Mouse (Mus musculus) left cerebral cortex, adult 6 months (tissue): Measurements from ENCODE around the gene Gm45844. TPM values are rescaled to one million over a fixed set of nuclear protein-coding genes. Genes with fewer than 3 reads are reported as not detected.

Experiments used
- long read RNA-seq, 2 experiments: library from polyadenylated mRNA; unstranded; transcript quantifications; one replicate each; pipeline ENCODE4 v2.0.0; 2019 to 2020
- polyA plus RNA-seq: library from polyadenylated mRNA; unstranded; fragments of <200 nt; fragmentation: Nextera tagmentation; gene quantifications from 2 replicates; pipeline ENCODE4 v1.2.3, GENCODE M21; 2021

Gm45844 gene
- 11.5 and 12.4 TPM in 2 replicates for polyA plus RNA-seq
- long read RNA-seq, experiment 1, partial matches to known transcripts, result 2 of 25 reads
- long read RNA-seq, experiment 1, other reads (novel, unspliced or antisense), result 23 of 25 reads
- long read RNA-seq, experiment 2, partial matches to known transcripts, result 0 of 11 reads
- long read RNA-seq, experiment 2, other reads (novel, unspliced or antisense), result 11 of 11 reads

DNA sequence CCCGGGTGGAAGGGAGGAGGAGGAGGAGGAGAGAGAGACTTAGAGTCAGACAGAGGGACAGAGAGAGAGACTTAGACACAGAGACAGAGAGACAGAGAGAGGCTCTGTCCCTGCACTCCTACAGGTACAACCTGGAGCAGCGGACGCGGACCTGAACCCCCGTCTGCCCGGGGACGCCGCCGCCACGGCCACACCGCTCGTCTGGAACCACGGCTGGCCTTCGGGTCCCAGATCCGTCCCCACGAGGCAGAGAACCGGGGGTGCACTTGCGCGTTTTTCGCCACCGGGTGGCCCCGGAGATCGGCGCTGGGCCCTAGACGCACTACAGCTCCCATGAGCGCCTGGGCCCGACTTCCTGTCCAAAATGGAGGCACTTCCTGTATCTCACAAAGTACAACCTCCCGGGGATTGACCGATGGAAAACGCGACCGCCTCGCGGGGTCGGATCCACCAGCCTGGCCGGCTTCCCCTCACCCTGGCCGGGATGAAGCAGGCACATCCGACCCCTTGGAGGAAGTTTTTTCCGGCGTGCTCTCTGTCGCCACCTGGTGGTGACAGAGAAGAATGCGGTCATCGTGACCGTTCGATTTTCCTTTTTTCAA is at the start of gene Gm45844:
Gene Gm45844, minus strand, starts transcription at position 324 of the 602 bp plus-strand sequence.

GRCm38 (mm10) chr7:7247228-7247627 is 30.9 kb downstream of the Gm45844 start, which contains the start of gene Vmn2r29:
Vmn2r29 (minus strand) TSS chr7:7247328.

DNA sequence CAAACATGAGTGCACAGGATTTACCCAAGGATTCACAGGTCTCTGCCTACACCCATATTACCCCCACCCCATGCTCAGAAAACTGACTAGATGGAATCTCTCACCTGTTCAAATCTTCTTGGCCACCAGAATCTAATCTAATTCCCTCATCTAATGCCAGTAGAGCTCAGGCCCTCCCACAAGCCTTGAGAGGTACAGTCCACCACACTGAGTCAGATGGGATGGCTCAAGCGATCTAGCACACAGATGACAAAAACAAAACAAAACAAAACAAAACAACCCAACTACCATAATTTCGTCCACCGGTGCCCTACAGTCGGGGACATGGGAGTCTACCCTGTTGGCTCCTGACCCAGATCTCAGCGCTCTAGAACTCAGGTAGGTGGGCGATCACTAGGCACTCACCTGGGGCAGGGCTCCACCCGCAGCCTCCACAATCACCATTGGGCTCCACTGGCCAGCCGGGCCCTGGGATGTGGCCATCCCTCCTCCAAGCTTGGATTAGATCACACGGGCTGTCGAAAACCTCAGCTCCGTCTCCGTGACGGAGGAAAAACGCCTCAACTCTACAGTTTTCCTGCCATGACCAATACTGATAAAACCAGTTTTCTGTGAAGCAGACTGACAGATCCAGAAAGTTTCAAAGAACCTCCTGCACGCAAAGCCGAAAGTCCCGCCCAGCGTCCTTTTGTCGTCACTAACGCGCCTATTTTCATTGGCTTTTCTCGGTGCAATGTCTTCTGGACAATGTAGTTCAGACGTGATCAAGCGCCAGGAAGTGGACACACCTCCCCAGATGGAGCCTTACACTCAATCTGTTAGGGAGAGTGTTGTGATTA is 68.6 kb downstream of the Gm45844 start, which contains the start of gene Zfp772:
Gene Zfp772, minus strand, starts transcription at position 686 of the 839 bp plus-strand sequence.

DNA sequence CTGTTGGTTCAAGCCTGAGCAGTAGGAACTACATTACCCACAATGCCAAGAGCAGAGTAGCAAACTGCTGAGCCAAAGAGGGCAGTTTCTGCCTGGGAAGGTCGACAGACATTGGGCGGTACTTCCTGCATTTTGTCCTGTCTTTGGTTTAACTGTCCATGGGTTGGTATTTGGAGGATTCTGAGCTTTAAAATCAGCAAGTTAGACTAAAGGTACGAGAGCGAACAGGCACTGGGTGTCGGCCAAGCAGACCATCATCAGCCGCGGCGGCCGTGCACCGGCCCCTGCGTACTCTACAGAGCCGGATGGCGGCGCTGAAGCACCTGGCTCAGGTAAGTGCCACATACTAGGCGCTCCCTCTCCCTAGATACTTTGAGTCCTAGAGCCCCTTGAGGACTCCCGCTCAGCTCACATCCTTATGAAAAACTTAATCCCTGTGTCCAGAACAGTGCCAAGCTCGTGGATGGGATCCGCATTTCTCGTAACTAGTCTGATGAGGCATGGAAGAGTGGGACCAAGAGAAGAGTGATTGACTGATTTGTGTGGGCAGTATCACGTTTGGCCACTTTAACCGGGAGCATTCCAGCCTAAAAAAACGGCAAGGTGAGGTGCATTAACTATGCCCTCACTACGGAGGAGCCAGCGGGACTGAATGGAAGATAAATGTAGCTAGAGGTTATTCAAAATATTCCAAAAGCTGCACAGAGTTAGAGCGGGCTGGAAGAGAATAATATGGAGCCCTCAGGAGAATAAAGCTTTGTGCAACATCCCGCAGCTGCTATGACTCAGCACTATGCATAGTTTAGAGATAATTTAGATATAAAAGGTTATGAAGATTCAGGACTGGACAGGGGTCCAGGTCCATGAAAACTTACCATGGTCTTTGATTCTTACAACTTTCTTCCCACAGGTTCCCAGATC is 106.6 kb downstream of the Gm45844 start, which contains the start of gene Zfp418:
Gene Zfp418, plus strand, starts transcription at position 104 of the 921 bp plus-strand sequence.

Other genes with a start within 250 kb of the Gm45844 start
- gene Zfp954, start 156.8 kb downstream of the Gm45844 start, polyA plus RNA-seq, result 11.8 and 15.8 TPM in 2 replicates
- 0.48 and 0.88 TPM in 2 replicates for gene Zfp773, start 141.5 kb downstream of the Gm45844 start, polyA plus RNA-seq
- 3.2 and 3.4 TPM in 2 replicates for gene Zfp418, start 107.0 kb downstream of the Gm45844 start, polyA plus RNA-seq
- 4.1 and 4.9 TPM in 2 replicates for gene Zfp772, start 68.3 kb downstream of the Gm45844 start, polyA plus RNA-seq
- gene Vmn2r29, start 31.0 kb downstream of the Gm45844 start, polyA plus RNA-seq, result 0.39 and 1.1 TPM in 2 replicates
- gene Clcn4, start 22.6 kb upstream of the Gm45844 start, polyA plus RNA-seq, result 119 and 147 TPM in 2 replicates
- gene Vmn2r30, start 59.3 kb upstream of the Gm45844 start, polyA plus RNA-seq, result 0.01 TPM in 1 of 2 replicates, not detected in the other
- gene Gm45783, start 96.3 kb upstream of the Gm45844 start, polyA plus RNA-seq, result 0.33 TPM in 1 of 2 replicates, not detected in the other
- gene Vmn2r31, start 121.4 kb upstream of the Gm45844 start, polyA plus RNA-seq, result not detected in 2 replicates
- gene Vmn2r32, start 201.7 kb upstream of the Gm45844 start, polyA plus RNA-seq, result not detected in 2 replicates